Mouse (Mus musculus): ENCODE data around the gene Aif1.

The Aif1 gene

GRCm38 (mm10) chr17:35194844-35195630 is 19.2 kb upstream of the Aif1 start:
- DNase-seq (ENCODE audit: low read depth, low spot score) = no peak

GRCm38 (mm10) chr17:35193881-35194843 is 18.3 kb upstream of the Aif1 start, which contains the start of gene Ltb:
Ltb (plus strand) TSS chr17:35194439.
- no peak for DNase-seq (ENCODE audit: low read depth, low spot score)

GRCm38 (mm10) chr17:35192924-35193323 is 17.1 kb upstream of the Aif1 start:
- DNase-seq (ENCODE audit: low read depth, low spot score) = no peak

- DNase-seq (ENCODE audit: low read depth, low spot score) = no peak
These were observed 15.9 kb upstream of the Aif1 start for GRCm38 (mm10) chr17:35191723-35192122.

GRCm38 (mm10) chr17:35190096-35190495 is 14.2 kb upstream of the Aif1 start:
- no peak for DNase-seq (ENCODE audit: low read depth, low spot score)

- DNase-seq (ENCODE audit: low read depth, low spot score) = no peak
These were observed 13.3 kb upstream of the Aif1 start for GRCm38 (mm10) chr17:35189186-35189585.

GRCm38 (mm10) chr17:35187959-35188610 is 12.2 kb upstream of the Aif1 start, which contains the start of gene Lst1:
Lst1 (minus strand) TSS chr17:35188439.
- no peak for DNase-seq (ENCODE audit: low read depth, low spot score)

GRCm38 (mm10) chr17:35187345-35187744 is 11.5 kb upstream of the Aif1 start:
- DNase-seq (ENCODE audit: low read depth, low spot score) = no peak

- DNase-seq (ENCODE audit: low read depth, low spot score) = no peak
These were observed 10.8 kb upstream of the Aif1 start for GRCm38 (mm10) chr17:35186681-35187080.

- DNase-seq (ENCODE audit: low read depth, low spot score) = no peak
These were observed 10.1 kb upstream of the Aif1 start for GRCm38 (mm10) chr17:35185639-35186611.

GRCm38 (mm10) chr17:35180093-35180492 is 4.2 kb upstream of the Aif1 start:
- no peak for DNase-seq (ENCODE audit: low read depth, low spot score)

- no peak for DNase-seq (ENCODE audit: low read depth, low spot score)
These were observed 2.7 kb upstream of the Aif1 start for GRCm38 (mm10) chr17:35178528-35178927.

GRCm38 (mm10) chr17:35175382-35175781 is 486 bp downstream of the Aif1 start:
- DNase-seq (ENCODE audit: low read depth, low spot score) = no peak

- no peak for DNase-seq (ENCODE audit: low read depth, low spot score)
These were observed 1.5 kb downstream of the Aif1 start for GRCm38 (mm10) chr17:35174201-35174977.

- DNase-seq (ENCODE audit: low read depth, low spot score) = no peak
These were observed 2.5 kb downstream of the Aif1 start for GRCm38 (mm10) chr17:35173329-35173728.

GRCm38 (mm10) chr17:35172445-35173234 is 3.2 kb downstream of the Aif1 start:
- no peak for DNase-seq (ENCODE audit: low read depth, low spot score)

GRCm38 (mm10) chr17:35168541-35169207 is 7.2 kb downstream of the Aif1 start:
- DNase-seq (ENCODE audit: low read depth, low spot score) = no peak

- DNase-seq (ENCODE audit: low read depth, low spot score) = no peak
These were observed 8.1 kb downstream of the Aif1 start for GRCm38 (mm10) chr17:35167794-35168193.

Data from embryo, embryonic 11.5 days (tissue).